Mouse (Mus musculus) lung, postnatal 4 days (tissue): Measurements from ENCODE around the gene Nox4.

Source experiments
- DNase-seq, 2 experiments: peaks; one replicate each; pipeline ENCODE4 v3.0.0; 2021

Gene Nox4

GRCm38 (mm10) chr7:87245856-87246579 is at the start of gene Nox4:
TSS of gene Nox4 (plus strand) at chr7:87246096.
- no peak for DNase-seq

- DNase-seq = no peak
Observed at GRCm38 (mm10) chr7:87204751-87205150, 41.1 kb upstream of the Nox4 start.

- no peak for DNase-seq
Observed at GRCm38 (mm10) chr7:87221712-87222111, 24.2 kb upstream of the Nox4 start.

DNA sequence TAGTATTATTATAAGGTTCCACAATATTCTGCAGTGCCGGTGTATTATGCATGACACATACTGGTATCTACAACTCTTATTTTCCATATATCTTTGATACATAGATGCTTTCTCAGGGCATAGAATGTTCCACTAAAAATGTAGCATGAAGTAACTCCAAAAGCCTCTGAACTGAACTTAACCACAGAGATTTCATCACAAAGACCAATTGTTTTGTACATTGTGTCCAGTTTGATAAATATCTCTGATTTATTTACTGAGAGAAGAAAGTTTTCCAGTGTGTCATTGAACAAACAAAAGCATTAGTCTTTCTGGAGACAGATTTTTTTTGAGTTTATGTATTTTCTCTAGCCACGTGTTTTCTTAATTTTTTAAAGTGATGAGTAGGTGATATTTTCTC is 23.1 kb upstream of the Nox4 start:
- DNase-seq = no peak

- DNase-seq = no peak
Observed at GRCm38 (mm10) chr7:87225617-87226016, 20.3 kb upstream of the Nox4 start.

- peak in 1 of 2 experiments; percentile 18 for DNase-seq
Observed at GRCm38 (mm10) chr7:87227051-87227948, 18.6 kb upstream of the Nox4 start.

GRCm38 (mm10) chr7:87229502-87229901 is 16.4 kb upstream of the Nox4 start:
- DNase-seq = no peak

GRCm38 (mm10) chr7:87241139-87241538 is 4.8 kb upstream of the Nox4 start:
- no peak for DNase-seq

DNA sequence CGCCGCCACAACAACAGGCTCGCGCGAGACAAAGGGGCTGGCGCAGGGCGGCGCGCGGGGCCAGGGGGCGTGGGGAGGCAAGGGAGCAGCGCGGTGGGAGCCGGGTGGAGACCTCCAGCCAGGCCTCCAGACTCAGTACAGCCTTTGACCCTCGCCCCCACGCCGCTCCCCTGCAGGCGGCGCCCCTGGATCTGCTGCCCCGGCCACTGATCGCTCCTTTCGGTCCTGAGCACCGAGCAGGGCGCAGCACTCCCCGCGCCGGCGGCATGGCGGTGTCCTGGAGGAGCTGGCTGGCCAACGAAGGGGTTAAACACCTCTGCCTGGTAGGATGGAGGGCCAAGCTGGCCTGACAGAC is 661 bp downstream of the Nox4 start:
- peak; percentile 72 to 87 for DNase-seq

- no peak for DNase-seq
Observed at GRCm38 (mm10) chr7:87246940-87247339, 1.0 kb downstream of the Nox4 start.

DNA sequence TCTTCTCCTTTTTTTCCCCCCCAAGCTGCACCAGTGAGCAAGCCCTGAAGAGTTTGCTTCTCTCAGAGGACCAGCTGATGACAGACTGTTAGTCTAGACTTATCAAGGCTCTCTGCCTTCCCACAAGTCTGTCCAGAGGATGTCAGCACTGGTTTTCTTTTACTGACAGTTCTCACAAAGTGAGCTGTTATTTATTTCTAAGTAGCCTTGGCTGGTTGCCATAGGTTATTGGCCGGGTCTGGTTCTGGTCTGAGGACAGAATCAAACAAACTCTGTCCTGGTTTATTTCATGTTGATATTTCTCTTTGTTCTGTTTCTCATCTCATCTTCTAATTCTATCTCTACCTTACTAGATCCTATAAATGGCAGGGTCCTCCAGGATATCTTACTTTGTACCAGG is 2.0 kb downstream of the Nox4 start:
- DNase-seq = no peak

GRCm38 (mm10) chr7:87252071-87252470 is 6.2 kb downstream of the Nox4 start:
- DNase-seq = no peak

- DNase-seq = peak in 1 of 2 experiments; percentile 21
Observed at GRCm38 (mm10) chr7:87277225-87277624, 31.3 kb downstream of the Nox4 start.

DNA sequence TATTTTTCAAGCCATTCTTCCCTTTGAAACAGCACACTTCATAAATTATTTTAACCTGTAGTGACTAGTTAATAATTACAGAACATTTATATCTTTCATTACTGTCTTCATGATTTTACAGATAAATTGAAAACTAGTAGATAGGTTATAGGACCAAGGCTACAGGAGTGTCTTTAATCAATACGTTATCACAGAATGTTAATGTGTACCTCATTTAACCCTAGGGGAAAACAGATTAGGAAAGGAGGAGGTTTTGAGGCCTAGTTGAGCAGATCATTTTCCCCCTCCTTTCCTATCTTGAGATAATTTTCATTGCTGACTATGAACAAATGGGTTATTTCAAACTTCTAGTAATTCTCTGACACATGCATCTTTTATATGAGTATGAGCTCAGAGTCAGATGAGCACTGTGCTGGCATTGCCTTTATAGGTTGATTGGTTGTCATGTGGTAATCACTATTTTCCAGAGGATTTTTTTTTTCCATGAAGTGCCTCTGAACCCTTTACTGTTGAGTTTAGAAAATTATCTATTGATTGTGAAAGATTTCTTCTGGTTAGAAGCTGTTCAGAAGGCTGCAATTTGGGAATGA is 57.9 kb downstream of the Nox4 start:
- DNase-seq = no peak

- no peak for DNase-seq
Observed at GRCm38 (mm10) chr7:87321571-87321970, 75.7 kb downstream of the Nox4 start.

DNA sequence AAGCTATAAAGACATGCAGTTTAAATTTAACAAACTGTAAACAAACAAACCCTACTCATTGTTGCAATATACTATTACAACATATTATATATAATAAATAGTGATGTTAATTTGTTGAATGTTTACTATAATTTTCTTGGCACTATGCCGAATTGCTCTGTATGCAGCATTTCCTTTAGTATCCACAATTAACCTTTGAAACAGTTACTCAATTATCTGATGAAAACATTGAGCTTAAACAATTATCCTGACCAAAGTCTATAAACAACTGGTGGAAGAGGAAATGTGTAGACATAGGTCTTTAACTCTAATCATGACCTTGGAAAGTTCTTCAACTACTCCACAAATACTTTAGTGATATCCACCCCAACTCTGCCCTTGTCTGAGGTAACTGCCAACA is 76.2 kb downstream of the Nox4 start:
- DNase-seq = no peak

GRCm38 (mm10) chr7:87330782-87331558 is 85.1 kb downstream of the Nox4 start:
- no peak for DNase-seq

GRCm38 (mm10) chr7:87345598-87345997 is 99.7 kb downstream of the Nox4 start:
- no peak for DNase-seq

DNA sequence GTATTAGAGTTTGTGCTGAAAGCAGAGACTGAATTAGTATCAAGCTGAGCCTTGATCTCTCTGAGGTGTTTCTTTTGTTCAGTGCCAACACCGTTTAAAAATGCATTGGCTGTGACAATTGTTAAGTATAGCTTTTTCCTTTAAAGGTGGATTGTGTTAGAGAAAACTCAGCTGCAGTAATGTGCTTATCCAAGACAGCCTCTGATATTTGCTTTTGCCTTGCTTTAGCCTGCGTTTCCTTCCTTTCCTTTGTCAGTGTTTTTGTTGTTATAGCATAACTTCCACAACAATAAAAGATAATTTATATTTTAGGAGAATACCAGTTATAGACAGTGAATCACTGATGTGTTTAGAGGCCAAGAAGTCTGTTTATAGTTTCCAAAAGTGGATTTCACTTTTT is 106.9 kb downstream of the Nox4 start:
- no peak for DNase-seq

- DNase-seq = no peak
Observed at GRCm38 (mm10) chr7:87367834-87368233, 121.9 kb downstream of the Nox4 start.

DNA sequence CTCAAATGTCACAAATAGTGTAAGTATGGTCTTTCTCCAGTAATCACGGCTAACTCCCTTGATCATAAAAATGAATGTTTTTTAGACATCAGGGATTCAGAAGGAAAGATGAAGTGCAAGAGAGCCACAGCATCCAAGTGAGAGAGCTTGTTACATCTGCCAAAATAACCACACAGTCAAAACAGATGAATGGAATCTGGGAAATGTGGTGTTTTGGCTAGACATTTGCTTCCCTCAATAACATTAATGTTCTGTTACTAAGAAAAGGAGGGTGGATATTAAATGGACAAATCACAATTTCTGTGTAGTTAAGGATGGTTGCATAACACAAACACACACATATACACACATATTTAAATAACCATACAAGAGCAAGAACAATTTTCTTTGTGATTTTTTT is 123.2 kb downstream of the Nox4 start:
- DNase-seq = no peak

DNA sequence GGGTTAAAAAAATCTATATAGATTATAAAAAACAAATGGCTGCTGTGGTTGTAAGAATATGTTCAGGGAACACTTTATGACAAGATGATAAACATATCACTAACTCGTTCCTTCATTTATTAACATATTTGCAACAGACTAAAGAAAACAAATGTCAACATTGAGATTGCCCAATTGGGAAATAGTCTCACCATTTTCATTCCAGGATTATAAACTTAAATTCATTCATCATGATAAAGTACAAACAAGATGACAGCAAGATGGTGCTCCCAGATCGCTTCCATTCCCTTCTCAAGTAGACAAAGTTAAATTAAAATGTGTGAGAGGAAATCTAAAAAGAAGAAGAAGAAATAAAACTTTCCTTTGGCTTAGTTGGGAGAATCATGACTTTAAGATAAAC is 124.9 kb downstream of the Nox4 start:
- DNase-seq = no peak

DNA sequence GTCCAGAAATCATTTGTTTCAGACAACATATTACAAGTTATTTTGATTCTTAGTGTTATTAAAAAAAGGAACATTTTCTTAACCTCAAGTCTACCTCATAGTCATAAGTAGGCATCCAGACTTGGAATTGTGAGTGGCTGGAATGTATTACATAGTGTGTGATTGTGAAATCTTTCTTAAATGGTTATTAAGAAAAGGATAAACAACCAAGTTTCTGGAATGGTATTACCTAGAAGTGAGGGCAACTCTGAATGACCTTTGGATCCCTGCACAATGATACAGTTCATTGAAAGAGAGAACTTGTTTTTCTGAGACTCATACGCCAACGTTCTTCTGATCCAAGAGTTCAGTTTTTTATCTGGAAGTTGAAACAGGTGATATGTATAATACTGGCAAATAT is 125.4 kb downstream of the Nox4 start:
- DNase-seq = no peak
